In the genomic region with DNA sequence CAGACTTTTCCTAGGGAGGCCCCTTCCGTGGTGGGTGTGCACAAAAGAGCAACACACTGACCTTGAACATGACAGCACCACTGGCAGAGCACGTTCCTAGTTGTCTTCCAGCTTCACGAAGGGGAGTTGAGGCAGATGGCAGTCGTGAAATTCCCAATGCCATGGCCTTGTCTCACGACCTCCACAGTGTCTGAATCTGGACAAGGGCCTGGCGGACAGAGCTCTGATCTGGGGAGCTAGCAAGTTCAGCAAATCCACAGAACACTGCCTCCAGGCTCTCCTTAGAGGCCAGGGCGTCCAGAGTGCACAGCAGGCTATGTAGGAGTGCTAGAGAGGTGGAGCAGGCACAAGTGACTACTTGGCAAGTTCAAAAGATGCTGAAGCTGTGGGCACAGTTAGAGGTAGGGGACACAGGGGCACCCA, we compare ENCODE assay signal across 9 mouse cellular contexts. TPM values are rescaled to one million over a fixed set of nuclear protein-coding genes. Genes with fewer than 3 reads are reported as not detected.
DNase-seq lines count a peak whose midpoint lies in the region; ATAC-seq lines count a peak whose summit lies in the region.
"Had no signal": no experiment of that assay in that cellular context is flagged by ENCODE, and none has a peak within 500 bp of the region (broad histone marks: within the 10 kb centered on the region; RNA-seq: fewer than 3 reads in every experiment).

No protein-coding gene starts in this region.

- peaks cover 63% of the 10 kb centered on the region for H3K4me1 ChIP-seq in embryonic facial prominence, embryonic 10.5 days
- H3K4me1 ChIP-seq in limb, embryonic 15.5 days, result peaks cover 52% of the 10 kb centered on the region

- DNase-seq in kidney, adult 11 months, result peak; percentile 80
- DNase-seq in kidney, postnatal 14 days, result no peak
- DNase-seq in NIH3T3 (ENCODE audit: low read depth), result peak; percentile 28
- no peak for DNase-seq in embryonic facial prominence, embryonic 10.5 days (ENCODE audit: low spot score)
- DNase-seq in right cerebral cortex, postnatal 36 days (ENCODE audit: low spot score in 2 of 2), result no peak
- DNase-seq in right cerebral cortex, postnatal 25 days, result no peak
- no peak for DNase-seq in natural killer cell, adult 2 months (ENCODE audit: low spot score in 2 of 2)
- DNase-seq: thymus, postnatal 25 days had no signal

- peaks cover 44% of the 10 kb centered on the region for H3K36me3 ChIP-seq in embryonic facial prominence, embryonic 10.5 days (replicated peaks)
- H3K36me3 ChIP-seq in limb, embryonic 15.5 days, result peaks cover 23% of the 10 kb centered on the region

- peak overlapping the region; percentile 76 for H3K27ac ChIP-seq in embryonic facial prominence, embryonic 10.5 days (replicated peaks)
- peak overlapping the region; percentile 69 for H3K27ac ChIP-seq in limb, embryonic 15.5 days

- ATAC-seq in limb, embryonic 15.5 days (ENCODE audit: insufficient number of reproducible peaks, low FRiP score, low TSS enrichment, low read depth), result no peak

- H3K9ac ChIP-seq in limb, embryonic 15.5 days, result no peak overlapping the region

- H3K9me3 ChIP-seq in embryonic facial prominence, embryonic 10.5 days, result no peaks in the 10 kb centered on the region; the same call in 1 of the 2 replicates
- no peaks in the 10 kb centered on the region for H3K9me3 ChIP-seq in limb, embryonic 15.5 days

- H3K27me3 ChIP-seq in embryonic facial prominence, embryonic 10.5 days (replicated peaks; ENCODE audit: low read depth, poor library complexity, severe bottlenecking), result no peaks in the 10 kb centered on the region
- no peaks in the 10 kb centered on the region for H3K27me3 ChIP-seq in limb, embryonic 15.5 days

- H3K4me2 ChIP-seq in limb, embryonic 15.5 days, result no peak overlapping the region

- H3K4me3 ChIP-seq in embryonic facial prominence, embryonic 10.5 days, result peak overlapping the region; percentile 8; the same call in 1 of the 2 replicates
- H3K4me3 ChIP-seq in limb, embryonic 15.5 days, result no peak overlapping the region

- 47% methylated on average over 7 of the region's 7 CpGs for WGBS in embryonic facial prominence, embryonic 10.5 days
- 55% methylated on average over 7 of the region's 7 CpGs for WGBS in limb, embryonic 15.5 days

RNA-seq across cellular contexts. Expression of gene Pim3, which starts 5.0 kb away (rescaled TPM):
- 43.6 and 49.0 TPM in 2 replicates for polyA plus RNA-seq in embryonic facial prominence, embryonic 10.5 days (2016; fragmentation: Nextera tagmentation; extraction: Ambion mirVana)
- 52.9 and 61.4 TPM in 2 replicates for polyA plus RNA-seq in limb, embryonic 15.5 days (2015; fragmentation: Nextera tagmentation; extraction: Ambion mirVana)

RNA-seq across cellular contexts. Expression of gene Creld2, which starts 47.5 kb away (rescaled TPM):
- 92.2 and 93.9 TPM in 2 replicates for polyA plus RNA-seq in embryonic facial prominence, embryonic 10.5 days (2016; fragmentation: Nextera tagmentation; extraction: Ambion mirVana)
- polyA plus RNA-seq in limb, embryonic 15.5 days (2015; fragmentation: Nextera tagmentation; extraction: Ambion mirVana), result 94.5 and 99.0 TPM in 2 replicates

RNA-seq across cellular contexts. Expression of gene Alg12, which starts 47.8 kb away (rescaled TPM):
- 10.9 and 12.5 TPM in 2 replicates for polyA plus RNA-seq in embryonic facial prominence, embryonic 10.5 days (2016; fragmentation: Nextera tagmentation; extraction: Ambion mirVana)
- polyA plus RNA-seq in limb, embryonic 15.5 days (2015; fragmentation: Nextera tagmentation; extraction: Ambion mirVana), result 12.0 and 12.3 TPM in 2 replicates

Comparison
In these comparisons a context has a peak if more than half of its experiments do, and no peak if none do; other contexts are left out.
1. DNase-seq: peak in kidney, adult 11 months (single experiment) and NIH3T3 (single experiment); none in kidney, postnatal 14 days (single experiment), embryonic facial prominence, embryonic 10.5 days (single experiment), right cerebral cortex, postnatal 36 days (0 of 2), right cerebral cortex, postnatal 25 days (single experiment) and natural killer cell, adult 2 months (0 of 2).